Mouse (Mus musculus) MEL (cell line): ENCODE measurements around the gene Tmc4.

Experiments used
- MAX ChIP-seq: IDR thresholded peaks from 2 replicates; pipeline ENCODE4 v1.6.1; 2011; ENCODE audit warnings: low read length, improper control_type of control experiment
- POLR2A ChIP-seq, 2 experiments: IDR thresholded peaks; 2 replicates each; pipeline ENCODE4 v1.6.1; 2011 to 2012; ENCODE audit warnings: low read length in 2 of 2, mild to moderate bottlenecking in 2 of 2, control low read depth in 1 of 2, improper control_type of control experiment in 1 of 2, low read depth in 1 of 2, moderate library complexity in 1 of 2; ENCODE audit not compliant: control insufficient read depth in 1 of 2, insufficient read depth in 1 of 2, poor library complexity in 1 of 2

- TF ChIP-seq MAX (no peak), POLR2A (IDR thresholded peaks at IDR 0.05; ENCODE audit: control insufficient read depth in 1 of 2, insufficient read depth in 1 of 2, low read depth in 1 of 2, low read length in 2 of 2, poor library complexity in 1 of 2) (no peak)
Measured at GRCm38 (mm10) chr7:3676371-3676770, 982 bp downstream of the Tmc4 start.
